Mouse (Mus musculus) urinary bladder, postnatal 25 days (tissue): Measurements from ENCODE around the gene Socs1.

ENCODE experiments used
- DNase-seq: peaks from one replicate; pipeline ENCODE4 v3.0.0; 2022; ENCODE audit warnings: low spot score

Gene Socs1

DNA sequence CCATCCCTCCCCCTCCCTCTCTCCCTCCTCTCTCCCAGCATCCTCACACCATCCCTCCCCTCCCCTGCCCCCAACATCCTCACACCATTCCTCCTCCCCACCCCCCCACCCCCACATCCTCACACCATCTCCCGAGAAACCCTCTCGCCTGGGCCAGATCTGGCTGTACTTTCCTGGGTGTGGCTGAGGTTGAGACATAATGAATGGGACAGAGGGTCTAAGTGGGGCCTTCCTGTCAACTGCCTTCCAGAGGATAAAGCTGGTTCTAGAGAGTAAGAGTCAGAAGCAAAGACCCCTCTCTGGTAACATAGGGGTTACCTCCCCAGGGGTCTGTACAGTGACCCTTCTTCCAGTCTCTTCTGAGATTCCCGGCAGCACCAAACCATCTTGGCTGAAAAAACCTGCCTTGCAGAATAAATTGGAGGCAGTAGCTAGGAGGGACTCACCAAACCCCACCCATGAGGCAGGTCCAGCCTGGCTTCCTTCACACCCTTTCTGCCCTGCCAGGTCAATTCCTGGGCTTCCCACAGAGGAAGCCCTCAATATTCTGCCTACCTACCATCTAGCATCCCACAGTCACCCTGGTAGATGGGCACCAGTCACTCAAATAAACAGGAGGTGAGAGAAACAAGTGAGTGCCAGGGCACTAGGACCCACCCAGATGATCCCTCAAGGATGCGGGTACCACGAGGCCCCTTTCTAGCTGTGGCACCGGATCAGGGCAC is 21.6 kb downstream of the Socs1 start:
- no peak for DNase-seq

DNA sequence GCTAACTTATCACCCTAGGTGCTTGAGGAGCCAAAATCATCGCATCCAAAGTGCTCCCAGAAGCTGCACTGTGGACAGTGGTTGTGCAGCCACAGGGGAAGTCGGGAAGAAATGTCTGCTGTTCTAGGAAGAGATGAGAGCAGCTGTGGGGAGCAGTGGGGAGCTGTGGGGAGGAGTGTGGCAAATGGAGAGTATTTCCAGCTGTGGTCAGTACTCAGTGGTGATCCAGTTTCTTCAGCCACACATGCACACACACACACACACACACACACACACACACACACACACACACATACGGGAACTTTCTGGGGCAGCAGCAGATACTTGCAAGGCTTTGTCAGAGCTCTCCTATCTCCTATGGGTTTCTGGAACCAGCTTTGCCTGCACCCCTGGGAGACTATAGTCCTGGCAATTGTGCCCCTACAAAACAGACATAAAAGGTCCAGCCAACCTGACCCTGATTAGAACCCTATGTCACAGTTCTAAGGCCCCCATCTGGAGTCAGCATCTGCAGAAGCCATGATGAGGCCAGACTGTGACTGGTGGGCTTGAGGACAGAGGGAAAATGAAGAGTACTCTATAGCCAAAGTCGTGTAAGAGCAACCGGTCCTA is 22.7 kb downstream of the Socs1 start:
- DNase-seq: no peak

DNA sequence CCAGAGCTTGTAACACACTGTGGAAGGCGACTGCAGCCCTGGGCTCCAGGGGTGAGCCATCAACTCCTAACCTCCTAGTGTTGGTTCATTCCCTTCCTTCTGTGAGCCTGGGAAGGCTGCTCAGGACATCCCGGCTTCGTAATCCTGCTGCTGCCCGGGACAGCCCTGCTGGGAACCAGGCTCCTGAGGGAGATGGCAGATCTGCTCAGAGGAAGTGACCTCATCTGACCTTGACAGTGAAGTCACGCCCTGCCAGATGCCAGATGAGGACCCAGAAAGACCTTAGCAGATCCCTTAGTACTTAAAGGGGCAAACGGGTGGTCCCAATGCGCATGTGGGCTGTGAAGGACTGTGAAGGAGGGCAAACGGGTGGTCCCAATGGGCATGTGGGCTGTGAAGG is 24.2 kb downstream of the Socs1 start:
- DNase-seq: no peak

DNA sequence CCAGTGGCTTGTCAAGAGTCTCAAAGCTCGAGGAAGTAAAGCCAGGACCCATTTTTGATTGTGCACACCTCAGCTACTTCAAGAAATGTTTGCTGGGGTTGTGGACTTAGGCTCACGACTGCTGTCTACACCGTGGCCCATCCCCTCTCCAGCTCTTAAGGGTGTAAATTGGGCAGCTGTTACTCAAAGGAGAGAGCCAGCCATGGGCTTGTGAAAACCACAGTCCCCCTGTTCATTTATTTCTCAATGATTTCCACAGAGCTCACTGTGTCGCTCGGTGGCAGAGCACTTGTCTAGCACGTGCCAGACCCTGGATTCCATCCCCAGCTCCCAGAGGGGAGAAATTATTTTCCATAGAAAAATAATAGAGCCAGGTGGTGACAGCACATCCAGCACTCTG is 29.2 kb downstream of the Socs1 start:
- no peak for DNase-seq

DNA sequence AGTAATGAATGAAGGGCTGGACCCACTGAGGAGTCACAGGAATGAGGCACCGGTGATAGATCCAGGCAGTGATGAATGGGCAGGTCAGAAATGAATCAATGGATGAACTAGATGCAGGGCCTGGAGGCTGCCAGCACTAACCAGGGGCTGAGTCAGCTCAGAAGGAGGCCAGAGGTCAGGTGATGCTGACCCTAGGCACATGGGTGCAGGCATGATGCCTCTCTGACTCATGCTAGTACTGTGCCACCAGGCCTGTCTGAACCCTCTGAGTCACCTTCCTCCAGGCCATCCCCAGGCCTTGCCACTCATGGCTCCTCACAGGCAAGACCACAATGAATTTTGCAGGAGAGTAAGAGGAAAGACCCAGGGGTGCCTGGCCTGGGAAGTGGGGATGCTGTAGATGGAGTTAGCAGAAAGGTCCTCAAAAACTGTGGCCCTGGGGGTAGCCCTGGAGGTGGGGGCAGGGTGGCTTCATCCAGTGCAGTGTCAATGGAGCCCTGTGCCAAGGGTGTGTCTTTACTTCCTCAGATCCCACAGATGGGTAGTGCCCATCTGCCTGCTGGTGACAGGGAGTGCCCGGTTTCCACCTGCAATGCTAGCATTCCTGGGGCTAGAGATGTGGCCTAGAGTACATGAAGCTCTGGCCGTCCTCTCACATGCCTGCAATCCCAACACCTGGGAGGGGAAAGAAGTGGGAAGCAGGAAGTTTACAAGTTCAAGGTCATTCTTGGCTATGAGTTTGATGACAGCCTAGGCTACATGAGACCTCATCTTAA is 30.6 kb downstream of the Socs1 start:
- no peak for DNase-seq

DNA sequence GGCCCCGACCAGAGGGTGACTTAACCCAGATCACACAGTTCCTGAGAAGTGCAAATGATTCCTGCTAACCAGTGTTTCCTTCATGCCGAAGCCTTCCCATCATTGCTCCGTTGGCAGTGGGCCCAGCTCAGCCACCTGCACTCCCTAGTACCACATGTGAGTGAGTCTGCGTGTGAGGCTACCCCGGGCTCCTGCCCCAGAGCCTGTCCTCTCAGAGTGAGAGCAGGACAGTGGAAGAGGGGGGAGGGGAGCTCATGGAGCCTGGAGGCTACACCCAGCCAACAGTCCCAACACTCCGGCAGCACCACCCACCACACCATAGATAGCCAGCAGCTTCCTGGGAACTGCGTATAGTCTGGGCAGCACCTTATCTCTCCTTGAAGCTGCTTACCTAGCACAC is 35.5 kb downstream of the Socs1 start:
- DNase-seq: no peak

DNA sequence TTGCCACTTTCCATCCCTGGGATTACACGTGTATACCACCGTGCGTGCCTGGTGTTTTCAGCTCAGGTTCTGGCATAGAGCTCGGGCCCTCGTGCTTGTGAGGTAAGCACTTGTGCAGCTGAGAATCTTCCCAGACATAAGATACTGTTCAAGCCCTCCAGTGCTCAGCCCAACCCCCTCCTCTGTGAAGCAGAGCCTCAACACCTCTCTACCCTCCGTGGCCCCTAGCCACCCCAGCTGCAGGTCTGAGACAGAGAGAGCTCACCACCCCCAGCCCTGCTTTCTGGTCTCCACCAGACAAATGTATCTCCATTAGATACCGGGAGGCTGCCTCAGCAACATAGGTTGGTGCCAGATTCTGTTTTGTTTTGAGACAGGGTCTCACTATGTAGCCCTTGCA is 36.1 kb downstream of the Socs1 start:
- no peak for DNase-seq

DNA sequence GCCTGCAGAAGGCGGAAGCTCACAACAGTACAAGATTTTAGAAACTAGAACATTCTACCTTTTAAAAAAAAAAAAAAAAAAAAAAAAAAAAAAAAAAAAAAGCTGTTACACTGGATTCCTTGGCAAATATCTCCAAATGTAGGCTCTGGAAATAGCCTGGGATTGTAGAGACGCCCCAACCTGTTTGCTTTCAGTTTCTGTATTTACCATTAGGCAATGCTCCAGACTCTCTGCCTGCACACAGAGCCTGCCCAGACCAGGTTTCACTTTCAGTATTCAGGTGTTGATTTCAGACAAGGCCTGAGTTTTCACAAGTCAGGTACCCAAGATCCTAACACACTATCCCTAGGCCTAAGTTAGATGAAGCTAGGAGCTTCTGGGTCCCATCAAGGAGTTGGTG is 44.3 kb downstream of the Socs1 start:
- no peak for DNase-seq

DNA sequence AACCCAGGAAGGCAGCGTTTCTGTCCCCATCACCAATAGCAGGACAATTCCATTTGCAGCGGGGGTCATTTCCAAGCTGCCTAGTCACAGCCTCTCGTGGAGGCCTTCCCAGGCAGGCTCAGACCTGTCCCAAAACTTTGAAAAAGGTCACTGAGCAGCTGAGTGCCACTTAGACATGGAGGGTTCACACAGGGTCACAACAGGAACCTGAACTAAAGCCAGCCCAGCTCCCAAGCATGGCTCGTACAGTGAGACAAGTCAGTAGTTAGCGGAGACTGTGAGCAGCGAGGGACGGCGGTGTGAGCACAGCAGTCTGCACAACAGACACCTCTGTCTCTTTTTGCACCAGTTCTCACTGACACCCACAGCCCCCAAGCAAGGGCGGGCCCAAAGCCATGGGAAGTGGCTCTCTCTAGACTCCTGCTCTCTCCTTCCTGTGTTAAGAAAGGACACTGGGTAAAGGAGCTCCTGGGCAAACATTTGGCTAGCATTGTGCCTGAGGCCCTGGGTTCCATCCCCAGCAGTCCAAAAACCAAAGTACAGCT is 45.4 kb downstream of the Socs1 start:
- DNase-seq: no peak

DNA sequence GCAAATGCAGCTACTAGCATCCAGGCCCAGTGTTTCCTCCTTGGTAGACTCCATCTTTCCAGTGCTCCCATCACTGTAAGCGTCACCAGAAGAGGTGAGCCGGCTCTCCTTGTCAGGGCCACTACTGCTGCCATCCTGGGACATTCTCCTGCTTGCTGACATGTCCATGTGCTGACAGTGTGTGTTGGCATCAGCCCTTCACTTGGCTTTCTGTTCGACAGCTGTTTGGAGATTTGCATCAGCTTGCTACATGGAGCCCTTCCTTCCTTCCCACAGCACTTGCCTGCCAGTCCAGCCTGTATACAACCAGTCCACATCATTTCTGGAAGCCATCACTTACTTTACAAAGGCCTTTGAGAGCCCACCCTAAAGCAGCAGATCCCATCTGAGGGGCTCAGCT is 46.5 kb downstream of the Socs1 start:
- no peak for DNase-seq

DNA sequence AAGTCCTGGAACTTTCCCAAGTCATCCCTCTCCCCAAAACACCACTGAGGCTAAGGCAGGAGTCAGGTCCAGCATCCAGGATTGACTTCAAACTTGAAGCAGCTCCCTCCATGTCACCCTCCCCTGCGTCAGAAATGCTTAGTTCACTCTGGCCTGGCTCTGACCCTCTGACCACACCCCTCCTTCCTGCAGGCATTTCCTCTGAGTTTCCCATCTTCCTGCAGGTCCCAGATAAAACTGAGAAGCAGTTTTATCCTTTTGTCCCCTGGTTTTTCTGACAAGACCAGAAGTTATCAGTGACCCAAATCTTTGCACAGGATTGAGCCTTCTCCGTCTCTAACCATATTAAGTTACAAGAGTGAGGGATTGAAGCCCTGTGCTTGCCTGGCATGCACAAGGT is 47.8 kb downstream of the Socs1 start:
- no peak for DNase-seq

DNA sequence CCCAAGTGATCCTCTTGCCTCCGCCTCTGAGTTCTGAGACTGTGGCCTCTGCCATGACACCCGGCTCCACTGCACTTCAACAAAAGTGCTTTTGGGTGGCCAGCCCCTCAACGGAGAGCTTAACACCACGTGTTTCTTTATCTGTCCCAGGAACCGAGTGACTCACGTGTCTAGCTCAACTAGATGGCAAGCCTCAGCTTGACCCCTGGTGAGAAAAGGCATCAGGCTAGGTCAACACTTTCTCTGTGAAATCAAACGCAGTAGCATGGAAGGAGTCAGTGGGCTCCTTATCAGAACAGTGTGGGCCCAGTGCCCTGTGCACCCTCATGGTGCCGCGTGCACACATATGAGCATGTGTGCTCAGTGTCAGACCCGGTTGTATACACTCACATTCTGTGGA is 49.0 kb downstream of the Socs1 start:
- DNase-seq: no peak

DNA sequence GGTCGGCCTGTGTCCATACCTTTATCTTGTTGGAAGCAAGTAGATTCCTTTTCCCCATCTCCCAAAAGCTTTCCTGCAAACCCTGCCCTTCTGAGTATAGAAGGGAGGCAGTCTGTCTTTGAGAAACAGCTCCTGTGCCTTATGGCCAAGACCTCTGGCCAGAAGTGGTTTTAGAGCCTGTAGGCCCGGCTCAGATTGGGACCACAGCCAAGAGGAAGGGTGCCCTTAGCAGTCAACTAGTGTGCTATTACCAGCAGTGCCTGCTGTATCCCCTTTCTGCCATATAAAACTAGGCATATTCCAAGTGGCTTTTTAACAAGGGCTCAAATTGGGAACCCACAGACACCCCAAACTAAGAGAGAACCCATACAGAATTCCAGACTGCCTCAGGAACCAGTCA is 49.6 kb downstream of the Socs1 start:
- no peak for DNase-seq

DNA sequence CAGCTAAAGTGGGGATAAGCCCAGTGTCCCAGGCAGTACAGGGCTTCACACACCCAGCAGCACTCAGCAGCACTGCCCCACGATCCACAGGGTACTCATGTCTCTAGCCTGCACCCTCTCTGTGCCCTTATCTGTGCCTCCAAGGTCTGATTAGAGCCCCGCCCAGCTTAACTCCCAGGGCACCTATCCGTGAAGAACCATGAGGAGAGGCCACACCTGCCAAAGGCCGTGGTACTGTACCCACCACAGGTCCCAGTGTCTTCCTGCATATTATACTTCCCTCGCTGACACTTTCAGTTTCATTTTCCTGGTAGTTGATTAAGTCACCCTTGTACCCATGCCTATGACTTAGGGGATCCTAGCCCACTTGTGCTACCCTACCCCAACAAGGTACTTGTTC is 52.9 kb downstream of the Socs1 start:
- DNase-seq: no peak
